Mouse (Mus musculus): ENCODE results near the gene Kcnq2.

- no peak for TF ChIP-seq ZNF384 (IDR thresholded peaks at IDR 0.05; ENCODE audit: low read depth, low read length)
- no peak for TF ChIP-seq MAFK (IDR thresholded peaks at IDR 0.05; ENCODE audit: insufficient read depth, low read depth, low read length)
- no peak for TF ChIP-seq CHD2 (IDR thresholded peaks at IDR 0.05; ENCODE audit: low read depth, low read length)
- TF ChIP-seq ZC3H11A (IDR thresholded peaks at IDR 0.05; ENCODE audit: borderline replicate concordance, low read depth, low read length) = no peak
- TF ChIP-seq HCFC1 (IDR thresholded peaks at IDR 0.05; ENCODE audit: borderline replicate concordance, insufficient read depth, low read length) = no peak
Observed at GRCm38 (mm10) chr2:181048986-181049385, 86.1 kb downstream of the Kcnq2 start.

All from ES-E14 (cell line).